Mouse (Mus musculus): ENCODE results near the gene Med27.
"Not testable (repeated sequence)": the region's sequence is repeated elsewhere in the genome, so short reads cannot be mapped to it uniquely, and the experiment has no call there.

The Med27 gene

DNA sequence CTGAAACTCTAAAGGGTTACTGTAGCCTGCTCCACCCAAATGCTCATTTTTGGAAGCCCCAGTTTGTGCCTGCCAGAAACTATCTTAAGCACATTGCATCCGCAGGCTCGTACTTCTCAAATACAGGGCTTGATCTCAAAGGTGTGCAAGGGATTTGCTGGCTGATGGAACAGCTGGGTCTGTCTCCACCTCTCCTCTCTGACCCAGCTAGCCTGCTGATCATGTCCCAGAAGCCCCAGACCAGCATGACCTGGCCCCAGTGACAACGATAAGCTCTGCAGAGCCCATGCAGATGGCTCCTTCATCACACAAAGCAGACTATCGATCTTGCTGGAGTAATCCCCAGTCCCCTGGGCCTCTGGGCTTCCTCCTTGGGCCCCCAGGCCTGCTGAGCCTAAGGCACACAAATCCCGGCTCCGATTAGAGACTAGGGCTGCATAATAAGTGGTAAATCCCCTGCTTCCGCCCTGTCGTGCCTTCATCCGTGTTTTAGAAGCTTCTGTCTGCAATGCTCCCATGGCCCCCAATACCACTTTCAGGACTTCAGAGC is 170.1 kb downstream of the Med27 start:
- DNase-seq (ENCODE audit: extremely low spot score, low spot score): no peak

DNA sequence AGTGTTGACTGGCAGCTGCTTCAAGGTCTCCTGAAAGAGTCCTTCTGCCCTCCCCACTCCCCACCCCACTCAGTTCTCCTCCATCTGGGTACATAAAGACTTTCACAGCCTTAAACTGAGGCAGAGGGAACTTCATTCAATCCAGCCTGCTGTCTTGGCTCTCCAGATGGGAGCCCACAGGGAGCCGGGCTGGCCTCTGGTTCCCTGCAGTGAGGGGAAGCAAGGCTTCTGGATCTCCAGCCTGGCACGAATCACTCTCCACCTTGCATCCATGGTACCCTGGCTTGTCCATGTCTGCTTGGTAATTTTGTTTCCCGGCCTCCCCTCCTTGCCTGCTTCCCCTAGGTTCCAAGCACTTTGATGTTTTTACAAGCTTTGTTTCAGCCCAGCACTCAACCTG is 172.8 kb downstream of the Med27 start:
- DNase-seq (ENCODE audit: extremely low spot score, low spot score): no peak

DNA sequence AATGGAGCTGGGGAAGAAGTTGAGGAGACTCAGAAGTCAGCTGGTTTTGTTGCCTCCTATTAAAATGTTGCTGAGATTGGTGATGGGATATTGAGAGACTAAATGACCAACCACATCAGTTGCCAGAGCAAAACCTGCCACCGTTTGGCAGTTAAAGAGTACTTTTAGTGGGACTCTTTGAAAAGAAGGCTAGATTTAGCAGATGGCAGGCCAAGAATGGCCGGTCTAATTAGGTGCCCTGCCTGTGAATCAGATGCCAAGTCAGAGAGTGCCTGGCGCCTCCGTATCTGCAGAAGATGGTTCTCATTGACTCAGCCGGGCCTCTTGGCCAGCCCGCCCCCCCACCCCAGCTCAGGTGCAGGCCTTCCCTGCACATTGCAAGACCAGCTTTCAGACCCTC is 173.6 kb downstream of the Med27 start:
- no peak for DNase-seq (ENCODE audit: extremely low spot score, low spot score)

DNA sequence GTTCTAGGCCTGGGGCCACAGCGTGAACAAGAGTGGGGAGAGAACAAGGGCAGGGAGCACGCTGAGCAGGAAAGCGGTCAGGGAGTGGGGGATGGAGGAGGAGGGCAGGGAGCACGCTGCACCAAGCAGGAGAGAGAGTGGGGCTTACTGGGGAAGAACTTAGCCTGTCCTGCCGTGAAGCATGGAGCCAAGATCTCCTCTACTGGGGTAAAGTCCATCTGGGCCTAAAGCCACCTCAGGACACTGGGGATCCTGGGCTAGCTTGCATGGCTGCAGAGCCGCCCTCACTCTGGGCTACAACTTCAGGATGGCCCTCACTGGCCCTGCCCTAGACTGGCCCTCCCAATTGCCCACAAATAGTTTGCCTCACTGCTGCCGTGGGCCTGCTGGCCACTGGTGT is 174.9 kb downstream of the Med27 start:
- no peak for DNase-seq (ENCODE audit: extremely low spot score, low spot score)

DNA sequence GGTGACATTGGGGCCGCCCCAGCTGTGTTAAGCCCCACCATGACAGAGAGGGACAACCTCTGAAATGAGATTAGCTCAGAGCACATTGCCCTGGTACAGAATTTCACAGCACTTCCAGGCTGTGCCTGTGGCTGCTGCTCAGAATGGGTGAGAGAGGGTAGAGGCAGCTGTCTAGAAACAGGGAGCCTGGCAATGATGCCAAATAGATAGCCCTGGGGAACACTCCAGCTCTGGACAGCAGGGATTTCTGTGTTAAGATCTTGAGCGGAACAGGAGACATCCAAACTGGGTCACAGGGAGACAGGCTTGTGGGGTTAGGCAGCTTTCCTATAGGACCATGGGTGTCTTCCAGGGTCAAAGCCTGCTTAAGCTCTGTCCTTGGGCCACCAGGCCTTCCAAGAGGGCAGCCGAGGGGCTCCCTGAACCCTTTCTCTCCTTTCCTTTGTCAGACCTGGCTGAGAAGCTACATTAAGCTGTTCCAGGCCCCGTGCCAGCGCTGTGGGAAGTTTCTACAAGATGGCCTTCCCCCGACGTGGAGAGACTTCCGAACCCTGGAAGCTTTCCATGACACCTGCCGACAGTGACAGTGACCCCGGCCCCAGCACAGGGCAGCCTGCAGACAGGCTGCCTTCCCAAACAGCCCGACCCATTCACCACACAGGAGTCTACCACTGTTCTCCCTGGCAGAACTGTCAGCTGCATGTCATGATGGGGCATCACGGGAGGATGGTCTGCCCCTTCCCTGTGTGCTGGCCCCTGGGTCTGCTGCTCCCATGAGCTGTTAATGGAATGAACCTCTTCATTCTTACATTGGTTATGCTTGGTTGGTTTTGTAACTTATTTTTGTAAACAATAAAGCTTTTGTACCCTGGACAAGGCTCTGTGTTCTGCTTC is 177.5 kb downstream of the Med27 start:
- DNase-seq (ENCODE audit: extremely low spot score, low spot score): no peak

DNA sequence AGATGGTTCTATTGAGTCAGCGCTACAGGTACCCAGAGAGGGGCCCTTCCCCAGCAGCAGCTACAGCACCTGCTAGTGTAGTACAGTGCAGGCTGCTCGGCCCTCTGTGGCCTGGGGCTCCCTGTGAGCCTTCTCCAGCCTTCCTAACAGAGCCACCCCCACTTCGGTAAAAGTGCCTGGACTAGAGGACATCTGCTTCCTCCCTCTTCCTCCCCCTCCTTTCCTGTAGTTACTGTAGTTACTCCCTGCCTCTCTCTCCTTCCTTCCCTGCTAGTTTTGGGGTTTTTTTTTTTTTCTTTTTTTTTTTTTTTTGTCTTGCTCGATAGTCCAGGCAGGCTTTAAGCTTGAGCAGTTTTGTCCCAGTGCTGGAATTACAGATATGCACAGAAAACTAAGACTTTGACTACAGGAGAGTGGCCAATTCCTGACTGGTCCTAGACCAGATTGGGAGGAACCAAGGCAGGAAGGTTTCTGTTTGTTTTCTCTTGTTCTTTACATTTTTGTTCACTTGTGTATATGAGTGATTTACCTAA is 178.7 kb downstream of the Med27 start:
- DNase-seq (ENCODE audit: extremely low spot score, low spot score): no peak

DNA sequence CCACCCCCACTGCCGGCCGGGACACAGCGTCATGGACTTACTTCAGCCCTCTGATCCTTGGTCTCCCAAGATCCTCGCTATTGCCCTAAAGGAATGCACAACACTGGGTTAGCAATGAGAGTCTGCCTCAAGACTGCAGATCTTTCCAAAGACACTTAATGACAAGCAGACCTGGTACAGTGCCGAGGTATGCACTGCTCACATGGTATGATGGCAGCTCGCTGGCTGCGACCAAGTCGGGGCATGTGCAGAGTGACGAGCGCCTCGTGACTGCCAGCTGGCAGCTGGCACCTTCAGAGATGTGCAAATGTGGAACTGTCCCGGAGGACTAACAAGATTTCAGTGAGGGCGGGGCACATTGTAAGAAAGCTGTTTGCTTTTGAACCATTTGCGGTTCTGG is 179.6 kb downstream of the Med27 start:
- DNase-seq (ENCODE audit: extremely low spot score, low spot score): no peak

DNA sequence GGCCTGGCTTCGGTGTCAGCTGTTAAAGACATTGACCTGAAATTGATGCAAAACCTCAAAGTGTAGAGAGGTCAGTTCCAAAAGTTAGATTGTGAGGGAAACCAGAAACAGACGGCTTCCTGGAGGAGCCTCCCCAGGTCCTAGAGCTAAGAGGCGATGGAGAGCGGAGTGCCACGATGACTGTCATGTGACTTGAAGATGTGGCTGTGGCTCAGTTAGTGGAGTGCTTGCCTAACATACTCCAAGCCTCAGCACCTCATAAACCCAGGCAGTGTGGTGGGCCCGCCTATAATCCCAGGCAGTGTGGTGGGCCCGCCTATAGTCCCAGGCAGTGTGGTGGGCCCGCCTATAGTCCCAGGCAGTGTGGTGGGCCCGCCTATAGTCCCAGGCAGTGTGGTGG is 180.9 kb downstream of the Med27 start:
- DNase-seq (ENCODE audit: extremely low spot score, low spot score): not testable (repeated sequence)

DNA sequence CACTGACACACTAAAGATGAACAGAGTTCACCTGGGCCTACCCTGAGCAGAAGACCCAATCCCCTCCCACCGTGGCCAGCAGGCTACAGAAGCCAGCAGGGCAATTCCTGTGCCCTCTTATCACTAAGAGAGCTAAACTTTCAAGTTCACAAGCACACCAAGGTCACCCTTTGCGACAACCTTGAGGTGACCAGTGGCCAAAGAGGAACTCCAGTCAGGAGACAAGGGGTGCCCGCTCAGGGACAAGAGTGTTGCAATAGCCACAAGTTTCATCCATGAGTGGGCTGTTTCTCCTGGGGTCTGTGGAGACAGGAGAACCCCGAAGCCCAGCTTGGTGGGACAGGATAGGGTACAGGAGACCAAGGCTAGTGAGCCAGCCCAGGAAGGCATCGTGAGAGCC is 182.2 kb downstream of the Med27 start:
- no peak for DNase-seq (ENCODE audit: extremely low spot score, low spot score)

DNA sequence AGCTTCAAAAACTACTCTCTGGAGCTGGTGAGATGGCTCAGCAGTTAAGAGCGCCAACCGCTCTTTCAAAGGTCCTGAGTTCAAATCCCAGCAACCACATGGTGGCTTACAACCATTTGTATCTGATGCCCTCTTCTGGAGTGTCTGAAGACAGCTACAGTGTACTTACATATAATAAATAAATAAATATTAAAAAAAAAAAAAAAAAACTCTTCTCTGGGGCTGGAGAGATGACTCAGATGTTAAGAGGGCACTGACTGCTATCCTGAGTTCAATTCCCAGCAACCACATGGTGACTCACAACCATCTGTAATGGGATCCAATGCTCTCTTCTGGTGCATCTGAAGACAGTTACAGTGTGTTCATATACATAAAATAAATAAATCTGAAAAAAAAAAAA is 183.2 kb downstream of the Med27 start:
- not testable (repeated sequence) for DNase-seq (ENCODE audit: extremely low spot score, low spot score)

DNA sequence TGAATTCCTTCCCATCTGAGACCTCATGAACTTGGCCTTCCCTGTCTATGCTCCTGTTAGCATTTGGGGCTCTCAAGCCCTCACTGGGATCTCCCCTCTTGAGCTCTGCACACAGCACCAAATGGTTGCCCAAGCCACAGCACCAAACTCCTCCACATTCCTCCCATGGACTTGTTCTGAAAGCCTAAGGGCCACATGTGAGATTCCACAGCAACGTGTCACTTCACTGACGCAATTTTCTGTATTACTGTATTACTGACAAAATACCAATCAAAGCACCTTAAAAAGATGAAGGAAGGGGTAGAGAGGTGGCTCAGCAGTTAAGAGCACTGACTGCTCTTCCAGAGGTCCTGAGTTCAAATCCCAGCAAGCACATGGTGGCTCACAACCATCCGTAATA is 185.6 kb downstream of the Med27 start:
- no peak for DNase-seq (ENCODE audit: extremely low spot score, low spot score)

DNA sequence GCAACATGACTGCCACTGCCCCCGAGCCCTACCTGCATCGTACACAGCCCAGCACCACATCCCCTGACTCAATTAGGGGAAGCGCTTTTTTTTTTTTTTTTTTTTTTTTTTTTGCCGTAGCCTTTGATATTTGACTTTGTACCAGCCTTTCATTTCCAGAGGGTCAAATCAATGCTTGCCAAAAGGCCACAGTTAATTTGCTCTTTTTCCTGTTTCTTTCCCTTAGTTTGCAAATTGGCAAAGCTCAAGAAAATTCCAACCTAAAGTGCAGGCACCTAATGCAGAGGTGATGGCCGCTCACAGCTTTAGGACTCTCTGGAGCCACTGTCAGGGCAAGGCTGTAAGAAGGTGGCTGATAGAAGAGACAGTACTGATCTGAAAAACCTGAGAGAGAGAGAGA is 186.3 kb downstream of the Med27 start:
- DNase-seq (ENCODE audit: extremely low spot score, low spot score): no peak

DNA sequence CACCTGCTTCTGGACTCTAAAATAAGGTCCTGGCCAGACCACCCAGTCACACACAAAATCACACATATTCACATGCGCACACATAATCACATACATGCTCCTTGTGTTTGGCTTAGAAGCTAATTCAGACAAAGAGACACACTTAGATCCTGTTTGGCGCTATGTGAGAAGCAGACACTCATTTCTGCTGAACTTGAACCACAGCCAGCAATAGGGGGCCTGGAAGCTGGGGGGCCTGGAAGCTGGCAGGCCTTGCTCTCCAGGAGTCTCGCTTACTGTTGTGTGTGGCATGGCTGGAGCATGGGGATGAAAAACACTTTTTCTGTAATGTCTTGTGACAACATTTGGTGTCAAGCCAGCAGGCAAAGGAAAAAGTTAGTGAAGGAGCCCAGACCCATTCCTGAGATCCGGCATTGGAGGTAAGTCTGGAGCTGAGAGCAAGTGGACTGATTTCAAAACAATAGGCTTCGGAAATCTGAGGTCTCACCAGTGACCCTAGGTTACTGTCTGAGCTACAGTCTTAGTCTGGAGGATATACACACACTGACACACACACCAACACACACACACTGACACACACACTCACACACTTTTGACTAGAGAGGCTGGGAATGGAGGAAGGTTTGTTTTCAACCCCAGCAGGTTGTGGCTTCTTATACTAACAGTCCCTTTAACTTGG is 189.1 kb downstream of the Med27 start:
- no peak for DNase-seq (ENCODE audit: extremely low spot score, low spot score)

DNA sequence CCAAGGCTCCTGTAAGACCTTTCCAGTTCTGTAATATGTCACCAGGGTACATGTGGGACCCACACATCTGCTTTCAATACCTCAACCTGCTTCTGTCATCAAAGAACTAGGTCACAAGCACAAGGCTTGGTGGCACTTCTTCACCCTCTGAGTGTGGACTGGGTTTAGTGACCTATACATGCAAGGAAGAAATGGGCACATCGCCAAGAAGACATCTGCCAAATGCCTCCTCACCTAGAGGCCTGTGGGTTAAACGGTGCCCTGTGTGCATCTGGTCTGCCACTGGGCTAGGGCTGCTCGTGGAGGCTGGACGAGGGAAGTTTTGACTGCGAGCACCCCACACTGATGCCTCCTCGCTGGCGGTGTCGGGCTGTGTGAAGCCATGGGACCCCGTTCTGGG is 189.9 kb downstream of the Med27 start:
- no peak for DNase-seq (ENCODE audit: extremely low spot score, low spot score)

DNA sequence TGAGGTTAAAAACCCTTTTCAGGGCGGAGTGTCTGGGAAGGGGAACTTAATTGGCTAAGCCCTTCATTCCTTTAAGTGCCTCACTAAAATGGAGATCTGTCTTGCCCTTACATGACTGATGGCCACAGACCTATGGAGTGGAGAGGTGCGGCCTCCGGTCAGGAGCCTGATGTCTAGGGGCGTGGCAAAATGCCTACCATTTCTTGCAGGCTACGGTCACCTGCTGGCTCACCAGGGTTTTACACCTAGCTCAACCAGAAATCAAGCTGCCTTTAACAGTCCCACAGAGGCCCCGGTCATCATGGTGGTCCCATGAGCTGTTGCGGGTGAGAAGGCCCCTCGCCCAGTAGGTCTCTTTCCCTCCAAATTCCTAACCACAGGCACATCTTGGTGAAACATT is 190.7 kb downstream of the Med27 start:
- no peak for DNase-seq (ENCODE audit: extremely low spot score, low spot score)

DNA sequence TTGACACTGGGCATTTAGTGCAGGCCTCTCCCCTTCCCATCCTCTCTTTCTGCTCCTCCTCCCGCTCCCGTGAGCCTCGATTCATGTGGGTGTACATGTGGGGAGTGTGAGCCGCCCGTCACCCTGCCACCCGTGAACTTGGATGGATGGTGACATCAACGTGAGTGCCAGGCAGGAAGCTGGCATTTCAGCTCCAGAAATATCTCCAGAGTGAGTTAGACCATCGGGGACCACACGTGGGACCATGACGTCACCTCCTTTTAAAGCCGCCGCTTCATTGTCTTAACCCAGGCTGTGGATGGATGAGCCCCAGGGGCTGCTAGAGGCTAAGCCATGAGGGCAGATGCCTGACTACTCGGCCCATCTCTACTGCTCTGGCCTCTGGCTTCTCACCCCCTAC is 195.4 kb downstream of the Med27 start:
- no peak for DNase-seq (ENCODE audit: extremely low spot score, low spot score)

DNA sequence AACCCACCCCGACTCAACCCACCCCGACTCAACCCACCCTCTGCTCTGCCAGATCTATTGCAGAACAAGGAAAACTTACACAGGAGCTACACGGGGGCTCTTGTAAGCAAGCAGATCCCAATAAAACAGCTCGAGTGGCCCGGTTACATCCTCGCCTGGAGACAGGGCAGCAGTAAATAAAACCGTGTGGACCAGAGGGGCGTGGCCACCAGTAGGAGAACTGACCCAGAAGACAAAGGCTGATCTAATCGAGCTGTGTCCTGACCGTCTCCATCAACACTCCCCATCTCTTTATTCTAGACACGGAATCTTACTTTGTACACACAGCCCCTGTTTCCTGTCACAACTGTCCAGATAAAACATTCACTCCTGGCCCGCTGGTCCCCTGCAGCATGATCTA is 200.0 kb downstream of the Med27 start:
- DNase-seq (ENCODE audit: extremely low spot score, low spot score): peak; percentile 31

DNA sequence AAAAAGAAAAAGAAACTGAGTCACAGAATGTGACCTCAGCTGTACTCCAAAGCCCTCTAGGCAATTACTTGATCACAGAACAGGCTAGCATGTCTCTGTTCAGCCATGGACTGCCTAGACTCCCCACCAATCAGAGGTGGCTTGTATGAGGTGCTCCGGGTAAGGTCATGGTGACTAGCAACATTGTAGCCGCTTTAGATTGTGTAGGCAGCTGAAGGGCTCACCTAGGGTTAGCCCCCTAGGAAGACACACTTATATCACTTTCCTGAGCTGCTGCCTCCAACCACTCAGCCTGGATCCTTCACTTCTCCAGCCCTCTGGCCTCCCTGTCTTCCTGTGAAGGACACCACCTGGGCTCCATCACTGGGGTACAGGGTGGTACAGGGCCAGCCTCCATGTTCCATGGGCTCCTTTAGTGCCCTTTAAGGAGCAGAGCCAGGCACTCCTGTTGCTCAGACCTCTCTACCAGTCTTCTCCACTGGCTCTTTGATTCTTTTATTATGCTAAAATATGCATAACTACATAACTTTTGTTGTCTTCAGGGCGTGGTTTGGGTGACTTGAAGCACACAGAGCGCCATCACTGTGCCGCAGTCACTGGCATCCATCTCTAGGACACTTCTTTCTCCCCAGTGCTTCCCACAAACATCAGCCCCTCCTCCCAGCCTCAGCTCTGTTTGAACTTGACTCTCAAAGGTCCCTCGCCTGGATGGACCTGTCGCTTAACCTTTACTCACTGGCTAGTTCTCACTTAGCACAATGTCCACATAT is 205.4 kb downstream of the Med27 start:
- DNase-seq (ENCODE audit: extremely low spot score, low spot score): no peak

DNA sequence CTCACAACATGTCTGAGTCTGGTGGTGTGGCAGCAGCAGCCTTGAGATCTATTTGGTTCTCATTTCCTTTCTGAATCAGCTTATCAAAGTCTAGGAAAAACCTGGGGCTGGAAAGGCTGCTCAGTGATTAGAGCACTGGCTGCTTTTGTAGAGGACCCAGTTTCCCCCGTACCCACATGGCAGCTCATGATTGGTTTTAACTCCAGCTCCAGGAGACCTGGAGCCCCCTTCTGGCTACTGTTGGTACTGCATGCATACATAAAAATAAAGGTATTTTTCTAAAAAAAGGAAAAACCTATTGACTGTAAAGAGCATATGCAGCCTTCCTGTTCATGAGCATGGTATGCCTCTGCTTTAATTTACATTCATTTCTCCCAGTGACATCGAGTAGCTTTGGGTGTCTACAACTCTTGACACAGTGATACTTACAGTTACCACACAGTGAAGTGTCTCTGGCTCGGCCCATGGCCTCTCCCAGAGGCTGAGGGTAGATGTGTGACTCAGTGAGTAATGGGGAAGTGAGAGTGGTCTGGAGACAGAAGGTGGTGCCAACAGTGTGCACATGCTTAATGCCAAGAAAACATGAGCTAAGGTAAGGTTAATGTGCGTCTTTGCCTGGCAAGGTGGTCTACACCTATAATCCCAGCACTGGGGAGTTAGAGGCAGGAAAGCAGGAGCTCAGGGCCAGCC is 207.5 kb downstream of the Med27 start:
- peak; percentile 50 for DNase-seq (ENCODE audit: extremely low spot score, low spot score)

DNA sequence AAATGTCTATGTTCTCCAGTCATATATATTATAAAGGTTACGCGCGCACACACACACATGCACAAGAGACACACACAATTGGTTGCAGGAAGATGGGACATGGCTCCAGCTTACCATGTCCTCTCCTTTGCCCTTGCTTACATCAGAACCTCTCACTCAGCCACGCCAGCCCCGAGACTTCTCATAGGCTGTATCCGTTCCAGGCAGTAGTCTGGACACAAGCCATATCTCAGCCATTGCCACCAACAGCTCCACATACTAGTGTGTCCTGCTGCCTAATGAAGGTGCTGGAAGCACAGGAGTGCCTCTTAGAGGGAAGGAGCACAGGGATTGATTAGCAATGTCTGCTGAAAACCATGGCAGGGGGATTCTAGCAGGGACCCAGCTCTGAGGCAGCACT is 211.9 kb downstream of the Med27 start:
- DNase-seq (ENCODE audit: extremely low spot score, low spot score): no peak

DNA sequence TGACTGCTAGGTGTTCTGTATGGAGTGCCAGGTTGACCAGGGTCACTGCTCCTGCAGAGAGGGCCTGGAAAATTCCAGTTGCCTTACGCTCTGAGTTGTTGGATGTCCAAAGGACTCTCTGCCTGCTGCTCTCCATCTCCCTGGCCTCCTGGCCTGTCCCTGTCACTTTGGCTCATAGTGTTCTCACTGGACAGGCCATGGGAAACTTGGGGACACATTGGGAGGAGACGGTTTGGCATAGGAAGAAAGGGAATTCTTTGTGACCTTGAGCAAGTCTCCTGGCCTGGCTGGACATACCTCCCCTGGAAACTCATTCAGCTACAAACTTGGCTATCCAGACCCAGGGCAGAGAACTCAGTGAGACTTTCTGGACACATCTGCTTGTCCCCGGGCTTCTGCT is 213.3 kb downstream of the Med27 start:
- DNase-seq (ENCODE audit: extremely low spot score, low spot score): no peak

Measured in neural tube, embryonic 10.5 days (tissue).